Mouse (Mus musculus) liver, adult 2 months (tissue): Measurements from ENCODE around the gene Wdr72.

Experiments
- CTCF ChIP-seq: fragments of 200-500 bp; IDR thresholded peaks from 2 replicates; pipeline ENCODE4 v1.5.1; 2011; ENCODE audit warnings: low read depth, low read length, control low read depth
- POLR2A ChIP-seq: fragments of 200-500 bp; IDR thresholded peaks from 2 replicates; pipeline ENCODE4 v1.6.1; 2011; ENCODE audit warnings: low read length, control low read depth; ENCODE audit not compliant: insufficient read depth; ENCODE audit errors: extremely low read depth

DNA sequence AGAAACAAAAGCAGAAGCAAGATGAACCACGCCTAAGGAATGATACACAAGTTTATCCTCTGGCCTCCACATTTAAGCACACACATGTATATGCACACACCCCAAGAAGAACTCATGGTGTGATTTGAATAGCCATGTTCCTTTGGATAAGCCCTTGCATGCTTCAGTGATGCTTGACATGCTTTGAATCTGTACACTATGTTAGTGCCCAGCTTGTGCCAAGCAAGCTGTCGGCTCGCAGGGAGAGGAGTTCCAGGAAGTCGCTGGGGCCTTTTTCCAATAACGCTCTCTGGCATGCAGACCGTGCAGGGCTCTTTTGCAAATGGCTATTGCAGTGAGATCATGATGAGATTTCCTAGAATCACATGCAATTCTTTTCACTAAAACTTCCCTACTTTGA is 118.1 kb downstream of the Wdr72 start:
- TF ChIP-seq CTCF = no peak
- TF ChIP-seq POLR2A = no peak
